Mouse (Mus musculus) heart, adult 2 months (tissue): ENCODE results near the gene Cobll1.

ENCODE experiments used
- CTCF ChIP-seq: fragments of 200-600 bp; IDR thresholded peaks from 2 replicates; pipeline ENCODE4 v1.8.1; 2022; ENCODE audit warnings: antibody characterized with exemption, mild to moderate bottlenecking, moderate library complexity
- EP300 ChIP-seq: fragments of 200-500 bp; IDR thresholded peaks from 2 replicates; pipeline ENCODE4 v1.6.1; 2011; ENCODE audit warnings: low read depth, low read length, control low read depth; ENCODE audit not compliant: insufficient read depth
- POLR2A ChIP-seq: fragments of 200-500 bp; IDR thresholded peaks from 2 replicates; pipeline ENCODE4 v1.6.1; 2011; ENCODE audit warnings: mild to moderate bottlenecking, low read depth, low read length, control low read depth; ENCODE audit not compliant: insufficient read depth

- no peak for TF ChIP-seq EP300
- TF ChIP-seq CTCF, result peak; percentile 84
- TF ChIP-seq POLR2A, result no peak
These were observed 93.6 kb downstream of the Cobll1 start for GRCm38 (mm10) chr2:65145421-65146117.
